In genomic region chr10:53423091-53423490, GRCm38 (mm10) we compare ENCODE assay signal across 19 mouse cellular contexts.
"Had no signal": no experiment of that assay in that cellular context is flagged by ENCODE, and none has a peak within 500 bp of the region (broad histone marks: within the 10 kb centered on the region; RNA-seq: fewer than 3 reads in every experiment).

No protein-coding gene starts in this region.

- H3K9ac ChIP-seq: lung, embryonic 14.5 days; midbrain, embryonic 12.5 days; neural tube, embryonic 13.5 days; neural tube, embryonic 15.5 days had no signal

- H3K9me3 ChIP-seq: midbrain, embryonic 10.5 days; midbrain, embryonic 12.5 days; neural tube, embryonic 13.5 days; neural tube, embryonic 15.5 days had no signal

- H3K4me1 ChIP-seq: midbrain, embryonic 10.5 days; midbrain, embryonic 12.5 days; neural tube, embryonic 13.5 days had no signal

- ATAC-seq: midbrain, embryonic 16.5 days had no signal

- H3K27me3 ChIP-seq: midbrain, embryonic 12.5 days; neural tube, embryonic 13.5 days; neural tube, embryonic 15.5 days had no signal

- H3K36me3 ChIP-seq: midbrain, embryonic 10.5 days; midbrain, embryonic 12.5 days; neural tube, embryonic 13.5 days; neural tube, embryonic 15.5 days had no signal

- H3K4me2 ChIP-seq: lung, embryonic 14.5 days; midbrain, embryonic 12.5 days; neural tube, embryonic 13.5 days; neural tube, embryonic 15.5 days had no signal

- H3K4me3 ChIP-seq: midbrain, embryonic 10.5 days; midbrain, embryonic 12.5 days; myocyte; neural tube, embryonic 13.5 days; neural tube, embryonic 15.5 days had no signal

- H3K27ac ChIP-seq: midbrain, embryonic 10.5 days; midbrain, embryonic 12.5 days; neural tube, embryonic 13.5 days; neural tube, embryonic 15.5 days had no signal

- DNase-seq: lung, adult 18-20 months; lung, postnatal 10 days; lung, postnatal 4 days; midbrain, embryonic 14.5 days; retina, postnatal 1 day; right cerebral cortex, adult 18-20 months; right cerebral cortex, postnatal 25 days; right cerebral cortex, postnatal 4 days; spleen, adult 18-20 months; thymus, adult 2 months; thymus, postnatal 25 days; thymus, postnatal 4 days had no signal
